ENCODE assay signal across 8 mouse cellular contexts in the genomic region with DNA sequence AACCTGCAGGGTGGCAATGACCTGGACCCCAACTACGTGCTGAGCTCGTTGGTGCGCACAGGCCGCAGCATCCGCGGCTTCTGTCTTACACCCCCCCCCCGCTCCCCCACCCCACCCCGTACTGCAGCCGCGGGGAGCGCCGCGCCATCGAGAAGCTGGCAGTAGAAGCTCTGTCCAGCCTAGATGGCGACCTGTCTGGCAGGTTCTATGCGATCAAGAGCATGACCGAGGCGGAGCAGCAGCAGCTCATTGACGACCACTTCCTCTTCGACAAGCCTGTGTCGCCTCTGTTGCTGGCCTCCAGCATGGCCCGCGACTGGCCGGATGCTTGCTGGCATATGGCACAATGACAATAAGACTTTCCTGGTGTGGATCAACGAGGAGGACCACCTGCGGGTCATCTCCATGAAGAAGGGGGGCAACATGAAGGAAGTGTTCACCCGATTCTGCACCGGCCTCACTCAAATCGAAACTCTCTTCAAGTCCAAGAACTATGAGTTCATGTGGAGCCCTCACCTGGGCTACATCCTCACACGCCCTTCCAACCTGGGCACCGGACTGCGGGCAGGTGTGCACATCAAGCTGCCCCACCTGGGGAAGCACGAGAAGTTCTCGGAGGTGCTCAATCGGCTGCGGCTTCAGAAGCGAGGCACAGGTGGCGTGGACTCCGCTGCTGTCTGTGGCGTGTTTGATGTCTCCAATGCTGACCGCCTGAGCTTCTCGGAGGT. TPM values are rescaled to one million over a fixed set of nuclear protein-coding genes. Genes with fewer than 3 reads are reported as not detected.
DNase-seq lines count a peak whose midpoint lies in the region; ATAC-seq and TF ChIP-seq lines count a peak whose summit lies in the region.

No protein-coding gene starts in this region.

- H3K27me3 ChIP-seq in embryonic facial prominence, embryonic 12.5 days, result peaks cover 27% of the 10 kb centered on the region
- no peaks in the 10 kb centered on the region for H3K27me3 ChIP-seq in small intestine, adult 2 months (ENCODE audit: control insufficient read depth, insufficient read depth, low read length)

- peak overlapping the region; percentile 55 for H3K4me2 ChIP-seq in embryonic facial prominence, embryonic 12.5 days (replicated peaks)

- 0 out of 2 replicates have a peak, but pooled peaks have one; percentile 22 for ATAC-seq in embryonic facial prominence, embryonic 12.5 days (ENCODE audit: insufficient number of reproducible peaks, insufficient read depth, low FRiP score, low TSS enrichment)
- peak; percentile 47 for ATAC-seq in inflammation-experienced regulatory T-cells, adult 6 months

- WGBS in embryonic facial prominence, embryonic 12.5 days, result 40% methylated on average over 41 of the region's 42 CpGs
- 12% methylated on average over 42 of the region's 42 CpGs for WGBS in small intestine, adult 2 months

- DNase-seq in heart, adult 11 months, result peak; percentile 92
- no peak for DNase-seq in heart, adult 9 months (ENCODE audit: low spot score in 2 of 2)
- peak; percentile 19 for DNase-seq in lung, postnatal 10 days
- DNase-seq in frontal cortex, postnatal 10 days (ENCODE audit: low spot score in 2 of 2), result no peak
- DNase-seq in Muller cell, postnatal 12 days (ENCODE audit: inconsistent ontology term), result no peak

- H3K9me3 ChIP-seq in embryonic facial prominence, embryonic 12.5 days, result no peaks in the 10 kb centered on the region

- no peaks in the 10 kb centered on the region for H3K36me3 ChIP-seq in embryonic facial prominence, embryonic 12.5 days
- H3K36me3 ChIP-seq in small intestine, adult 2 months (ENCODE audit: control insufficient read depth, insufficient read depth, low read length), result no peaks in the 10 kb centered on the region

- peak overlapping the region; percentile 33 for H3K4me3 ChIP-seq in embryonic facial prominence, embryonic 12.5 days
- peak overlapping the region; percentile 61 for H3K4me3 ChIP-seq in small intestine, adult 2 months (ENCODE audit: low read depth, low read length)

- no peak overlapping the region for H3K27ac ChIP-seq in embryonic facial prominence, embryonic 12.5 days
- no peak overlapping the region for H3K27ac ChIP-seq in small intestine, adult 2 months (ENCODE audit: insufficient read depth, low read depth, low read length)

- H3K4me1 ChIP-seq in embryonic facial prominence, embryonic 12.5 days, result peaks cover 6% of the 10 kb centered on the region; the same call in 1 of the 2 replicates
- H3K4me1 ChIP-seq in small intestine, adult 2 months (ENCODE audit: control insufficient read depth, insufficient read depth, insufficient read length, low read length), result peaks cover 5% of the 10 kb centered on the region; the same call in 1 of the 2 replicates

- H3K9ac ChIP-seq in embryonic facial prominence, embryonic 12.5 days, result 0 out of 2 replicates have a peak overlapping the region, but pooled peaks have one; percentile 19

- TF ChIP-seq CTCF in small intestine, adult 2 months (IDR thresholded peaks at IDR 0.05; ENCODE audit: extremely low read depth, insufficient read length, insufficient replicate concordance, low read depth, low read length), result no peak

- no peak for TF ChIP-seq POLR2A in small intestine, adult 2 months (IDR thresholded peaks at IDR 0.05; ENCODE audit: low read depth, low read length)

RNA-seq across cellular contexts. Expression of gene Cd80, which starts 28.4 kb away (rescaled TPM):
- 0.51 and 0.53 TPM in 2 replicates for polyA plus RNA-seq in embryonic facial prominence, embryonic 12.5 days (2016; fragmentation: Nextera tagmentation; extraction: Ambion mirVana)
- 10 to 100 TPM in 1 of 3 experiments, 1 to 10 TPM in 2; 2.6 to 12.9 (median 3.8) TPM for polyA plus RNA-seq in inflammation-experienced regulatory T-cells, adult 6 months (2017; shearing (Covaris generic))
- polyA plus RNA-seq in small intestine, adult 2 months (2012; rRNA removed), result 0.23 and 0.33 TPM in 2 replicates

RNA-seq across cellular contexts. Expression of gene Adprh, which starts 31.2 kb away (rescaled TPM):
- polyA plus RNA-seq in embryonic facial prominence, embryonic 12.5 days (2016; fragmentation: Nextera tagmentation; extraction: Ambion mirVana), result 144 and 151 TPM in 2 replicates
- 10 to 100 TPM; 43.1 to 93.7 (median 71.8) TPM for polyA plus RNA-seq in inflammation-experienced regulatory T-cells, adult 6 months (2017; shearing (Covaris generic))
- 11.8 and 20.2 TPM in 2 replicates for polyA plus RNA-seq in small intestine, adult 2 months (2012; rRNA removed)

RNA-seq across cellular contexts. Expression of gene Timmdc1, which starts 38.7 kb away (rescaled TPM):
- 29.2 and 31.0 TPM in 2 replicates for polyA plus RNA-seq in embryonic facial prominence, embryonic 12.5 days (2016; fragmentation: Nextera tagmentation; extraction: Ambion mirVana)
- 10 to 100 TPM; 10.1 to 18.5 (median 14.4) TPM for polyA plus RNA-seq in inflammation-experienced regulatory T-cells, adult 6 months (2017; shearing (Covaris generic))
- polyA plus RNA-seq in small intestine, adult 2 months (2012; rRNA removed), result 14.0 and 24.4 TPM in 2 replicates

RNA-seq across cellular contexts. Expression of gene Pla1a, which starts 50.8 kb away (rescaled TPM):
- 0.14 and 0.19 TPM in 2 replicates for polyA plus RNA-seq in embryonic facial prominence, embryonic 12.5 days (2016; fragmentation: Nextera tagmentation; extraction: Ambion mirVana)
- under 1 TPM in 1 of 3 experiments, not detected in 2; 0.30 TPM for polyA plus RNA-seq in inflammation-experienced regulatory T-cells, adult 6 months (2017; shearing (Covaris generic))
- polyA plus RNA-seq in small intestine, adult 2 months (2012; rRNA removed), result 0.67 and 0.86 TPM in 2 replicates

Comparison
In these comparisons a context has a peak if more than half of its experiments do, and no peak if none do; other contexts are left out.
1. DNase-seq: peak in heart, adult 11 months (single experiment) and lung, postnatal 10 days (single experiment); none in heart, adult 9 months (0 of 2), frontal cortex, postnatal 10 days (0 of 2) and Muller cell, postnatal 12 days (single experiment).